Mouse (Mus musculus): ENCODE measurements at regions not wholly inside any gene's neighbourhood (a gene's known extent, or its start where the extent isn't known, plus 50 kb on each side); places are given as distances from the start of the nearest gene placed in this dataset.

DNA sequence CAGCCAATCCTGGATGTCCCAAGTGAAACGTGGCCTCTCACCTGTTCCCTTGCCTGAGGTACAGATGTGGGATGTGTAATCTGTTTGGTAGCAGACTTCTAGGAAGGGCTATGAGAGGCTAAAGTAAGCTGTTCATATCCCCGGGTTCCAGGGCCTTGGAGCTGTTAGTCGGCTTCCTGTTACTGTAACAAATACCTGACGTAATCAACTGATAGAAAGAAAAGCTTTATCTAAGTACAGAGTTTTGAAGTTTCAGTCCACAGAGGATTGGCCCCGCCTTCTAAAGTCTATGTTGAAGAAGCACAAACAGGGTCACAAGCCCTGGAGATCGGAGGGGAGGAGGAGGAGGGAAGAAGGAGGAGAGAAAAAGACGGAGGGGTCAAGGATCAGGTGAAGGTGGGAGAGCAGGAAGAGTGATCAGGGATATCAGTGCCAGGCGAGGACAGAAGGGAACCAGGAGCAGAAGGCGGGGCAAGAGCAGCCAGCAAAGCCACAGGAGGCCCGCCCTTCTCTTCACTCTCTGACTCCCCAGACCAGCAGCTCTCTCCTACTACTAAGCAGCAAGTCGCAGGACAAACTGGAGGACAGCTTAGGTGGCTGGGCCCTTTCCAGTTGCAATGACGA, 276.5 kb upstream of the Cdyl start:
- no peak for DNase-seq (ENCODE audit: low read depth)

DNA sequence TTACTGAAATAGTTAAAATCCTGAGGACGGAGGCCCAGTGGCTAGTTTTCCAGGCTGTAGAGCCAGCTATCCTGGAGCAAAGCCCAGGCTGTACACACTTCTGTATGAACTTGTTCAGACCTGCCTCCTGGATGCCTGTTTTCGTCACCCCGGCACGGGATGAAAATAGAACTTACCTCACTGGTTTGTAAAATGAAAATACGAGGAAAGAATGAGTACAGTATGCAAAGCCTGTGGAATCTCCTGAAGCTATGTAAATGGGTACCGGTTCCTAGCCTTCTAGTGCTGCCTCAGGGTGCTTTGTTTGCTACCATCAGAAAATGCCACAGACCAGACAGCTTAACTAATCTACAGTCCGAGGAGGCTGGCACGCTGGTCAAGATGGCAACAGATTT, 276.0 kb upstream of the Cdyl start:
- no peak for DNase-seq (ENCODE audit: low read depth)

DNA sequence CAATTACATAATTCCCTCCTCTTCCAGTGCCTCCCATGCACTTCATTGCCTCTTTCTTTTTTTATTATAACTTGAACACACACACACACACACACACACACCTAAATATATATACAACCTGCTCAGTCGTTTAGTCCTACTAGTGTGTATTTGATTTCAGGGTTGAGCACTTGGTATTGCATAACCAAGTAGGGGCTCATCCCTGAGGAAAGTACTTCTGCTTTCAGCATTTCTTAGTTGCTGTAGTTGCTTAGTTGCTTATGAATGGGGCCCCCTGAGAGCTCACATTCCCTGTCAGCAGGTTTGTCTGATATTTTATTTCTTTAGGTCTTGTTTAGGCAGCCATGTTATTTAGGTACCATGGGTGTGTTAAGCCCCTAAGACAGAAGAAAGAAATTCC, 271.3 kb upstream of the Cdyl start:
- no peak for DNase-seq (ENCODE audit: low read depth)

DNA sequence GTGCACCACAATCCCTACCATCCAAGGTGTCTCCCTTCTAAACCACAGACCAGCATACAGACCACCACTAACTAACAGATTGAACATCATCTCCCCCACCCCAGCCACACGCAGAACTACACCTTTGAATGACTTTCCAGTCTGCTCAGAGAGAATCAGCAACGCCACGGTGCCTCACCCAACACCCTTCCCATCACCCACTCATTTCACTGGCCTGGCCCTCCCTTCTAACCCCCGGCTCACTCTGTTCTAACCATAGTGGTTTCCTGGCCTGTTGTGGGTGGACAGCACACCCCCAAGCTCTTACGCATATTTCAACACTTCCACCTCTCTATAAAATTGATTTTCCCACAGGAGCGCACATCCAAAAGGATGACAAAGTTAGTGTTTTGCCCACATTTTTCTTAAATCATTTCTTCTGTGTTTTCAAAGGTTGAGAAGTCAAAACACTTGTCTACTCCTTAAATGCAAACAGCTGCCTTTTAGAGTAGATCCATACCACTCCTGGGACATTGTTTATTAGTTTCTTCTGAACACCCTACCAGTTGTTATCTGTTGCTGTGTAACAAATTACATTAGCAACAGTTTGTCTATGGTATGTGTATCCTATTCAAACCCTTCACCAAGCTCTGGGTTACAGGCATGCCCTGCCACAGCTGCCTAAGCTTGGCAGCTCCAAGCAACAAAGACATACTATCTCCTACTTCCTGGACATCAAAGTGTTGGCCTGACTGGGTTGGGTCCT, 269.7 kb upstream of the Cdyl start:
- no peak for DNase-seq (ENCODE audit: low read depth)

DNA sequence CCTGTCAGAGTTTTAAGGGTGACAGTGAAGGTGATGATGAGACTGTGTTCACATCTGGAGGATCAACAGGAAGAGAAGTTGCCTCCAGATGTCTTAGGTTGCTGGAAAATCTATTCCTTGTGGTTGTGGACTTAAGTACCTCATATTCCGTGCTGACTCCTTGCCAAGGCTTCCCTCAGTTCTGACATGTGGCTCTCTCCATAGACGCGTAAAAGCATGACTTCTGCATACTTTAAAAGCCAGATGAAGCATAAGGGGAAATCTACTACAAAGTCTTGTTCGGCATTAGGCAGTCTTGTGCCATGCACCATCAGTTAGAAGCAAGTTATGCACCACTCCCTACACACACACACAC, 269.1 kb upstream of the Cdyl start:
- DNase-seq (ENCODE audit: low read depth), result no peak

DNA sequence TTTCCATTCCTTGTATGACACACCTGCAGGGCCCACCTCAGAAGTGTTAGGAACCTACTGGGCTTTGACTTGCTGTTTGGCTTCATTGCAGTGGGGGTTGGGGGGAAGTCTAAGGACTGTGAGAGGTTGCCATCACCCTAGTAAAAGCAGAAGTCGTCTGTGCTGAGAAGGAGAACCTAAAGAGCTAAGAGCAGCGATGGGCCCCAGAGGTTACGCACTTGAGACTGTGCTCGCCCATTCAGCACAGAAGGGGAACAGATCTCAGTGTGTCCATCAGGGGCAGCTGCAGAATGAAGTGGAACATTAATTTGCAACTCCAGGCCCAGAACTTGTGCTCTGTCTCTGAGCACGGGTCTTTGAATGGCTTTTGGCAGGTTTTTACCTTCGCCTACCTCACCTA, 267.5 kb upstream of the Cdyl start:
- no peak for DNase-seq (ENCODE audit: low read depth)

DNA sequence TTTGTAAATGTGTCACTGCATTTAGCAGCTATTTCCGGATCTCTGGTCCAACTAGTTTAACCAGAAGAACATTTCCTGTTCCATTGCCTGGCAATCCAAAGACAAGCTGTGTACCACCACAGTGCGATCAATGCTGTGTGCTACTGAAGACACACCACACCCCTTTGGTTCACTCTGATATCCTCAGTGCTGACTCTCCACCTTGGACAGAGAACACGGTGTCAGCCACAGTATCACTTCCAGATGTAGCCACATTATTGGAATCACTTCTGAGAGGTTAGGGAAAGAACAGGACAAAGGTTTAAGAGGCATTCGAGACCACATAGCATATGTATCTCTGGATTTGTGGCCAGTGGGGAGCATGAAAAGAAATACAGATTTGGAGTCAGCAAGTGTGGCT, 264.4 kb upstream of the Cdyl start:
- no peak for DNase-seq (ENCODE audit: low read depth)

DNA sequence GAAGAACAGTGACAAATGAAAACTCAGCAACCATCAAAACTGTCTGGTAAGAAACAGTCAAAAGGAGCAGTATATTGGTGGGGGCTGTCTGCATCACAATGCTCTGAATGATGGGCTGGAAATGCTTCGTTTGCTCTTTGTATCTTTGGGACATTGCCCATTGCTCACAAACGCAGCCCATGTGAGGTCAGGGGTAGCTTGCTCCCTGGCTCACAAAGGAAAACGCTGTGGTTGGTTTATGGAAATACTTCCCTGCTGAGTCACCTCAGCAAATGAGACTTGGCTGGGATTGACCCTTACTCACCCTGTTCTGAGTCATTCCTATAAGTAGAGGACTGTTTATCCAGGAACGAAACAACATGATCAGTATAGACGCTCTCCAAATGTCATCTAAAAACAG, 264.0 kb upstream of the Cdyl start:
- DNase-seq (ENCODE audit: low read depth), result peak; percentile 90

DNA sequence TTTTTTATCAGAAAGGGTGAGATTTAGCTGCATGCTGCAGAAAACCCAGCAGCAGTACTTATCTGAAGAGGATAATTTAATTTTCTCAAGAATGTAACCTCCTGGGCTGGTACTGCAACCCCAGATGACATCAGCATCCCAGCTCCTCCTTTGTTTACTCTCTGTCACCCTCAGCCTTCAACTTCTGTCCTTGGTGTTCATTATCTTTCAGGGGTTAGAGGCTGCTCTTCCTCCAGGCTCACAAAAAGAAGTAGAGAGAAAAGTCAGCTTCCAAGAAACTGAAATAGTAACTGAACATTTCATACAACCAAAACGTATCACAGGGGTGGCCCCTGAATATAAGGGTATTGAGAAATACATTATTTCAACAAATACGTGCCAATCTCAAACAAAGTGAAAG, 262.5 kb upstream of the Cdyl start:
- DNase-seq (ENCODE audit: low read depth), result no peak

DNA sequence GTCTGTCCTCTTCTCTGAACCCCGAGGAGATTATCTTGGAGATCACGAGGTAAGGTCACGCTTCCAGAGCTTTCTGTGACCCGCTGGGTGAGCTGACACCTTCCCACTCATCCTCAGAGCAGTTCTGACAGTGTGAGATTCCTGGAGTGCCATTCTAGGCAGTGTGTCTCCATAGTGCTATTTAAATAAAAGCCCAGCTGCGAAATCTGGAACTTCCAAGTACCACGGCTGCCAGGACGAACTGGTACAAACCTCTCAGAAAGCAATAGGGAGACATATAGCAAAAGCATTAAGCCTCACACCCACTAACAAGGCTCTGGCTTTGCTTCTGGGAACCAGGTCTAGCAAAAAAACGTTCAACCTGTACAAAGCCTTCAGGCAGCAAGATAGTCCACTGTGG, 261.4 kb upstream of the Cdyl start:
- DNase-seq (ENCODE audit: low read depth), result no peak

DNA sequence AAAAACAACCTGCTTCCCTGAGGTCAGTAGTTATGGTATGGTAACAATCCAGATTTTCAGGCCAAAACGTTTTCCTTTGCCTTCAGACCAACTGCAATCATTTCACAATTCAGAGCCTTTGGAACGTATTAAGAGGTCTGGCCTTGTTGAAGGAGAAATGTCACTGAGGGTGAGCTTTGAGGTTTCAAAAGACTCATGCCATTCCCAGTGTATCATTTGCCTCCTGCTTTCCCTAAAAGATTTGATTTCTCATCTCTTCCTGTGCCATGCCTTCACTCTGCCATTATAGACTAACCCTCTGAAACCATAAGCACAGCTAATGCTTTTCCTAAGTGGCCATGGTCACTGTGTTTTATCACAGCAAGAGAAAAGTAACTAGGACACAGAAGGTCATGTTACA, 256.8 kb upstream of the Cdyl start:
- DNase-seq (ENCODE audit: low read depth), result no peak

DNA sequence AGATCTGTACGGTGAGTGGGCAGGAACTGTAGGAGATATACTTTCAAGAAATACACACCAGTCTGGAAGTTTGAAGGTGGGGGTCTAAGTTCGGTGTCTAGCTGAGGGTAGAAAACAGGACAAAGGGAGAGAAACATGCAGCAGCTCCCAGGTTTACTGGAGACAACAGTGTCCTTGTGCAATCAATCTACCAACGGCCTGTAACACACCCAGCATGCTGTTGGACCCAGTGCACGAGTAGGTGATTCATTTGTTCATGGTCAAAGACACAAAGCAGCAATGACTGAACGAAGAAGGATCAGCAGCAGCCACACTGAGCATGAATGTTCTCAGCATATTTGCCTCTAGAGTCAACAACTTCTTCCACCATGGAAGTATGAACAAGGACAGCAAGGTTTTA, 255.2 kb upstream of the Cdyl start:
- DNase-seq (ENCODE audit: low read depth), result no peak

DNA sequence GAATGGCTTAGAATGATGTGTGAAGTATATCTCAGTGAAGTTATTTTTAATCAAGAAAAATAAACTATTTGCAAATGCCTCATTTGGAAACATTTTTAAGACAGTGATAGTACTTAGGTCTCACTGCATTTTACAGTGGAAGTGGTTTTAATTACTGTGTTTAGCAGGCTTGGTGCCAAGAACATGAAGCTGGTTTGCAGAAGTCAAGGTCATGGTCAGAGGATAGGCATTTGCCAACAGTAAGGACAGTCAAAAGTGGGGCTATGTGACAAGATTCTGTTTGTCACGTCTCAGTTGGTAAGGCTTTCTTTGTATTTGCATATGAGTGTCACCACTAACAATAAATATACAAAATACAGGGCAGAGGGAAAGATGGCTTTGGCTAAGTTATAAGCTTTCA, 254.2 kb upstream of the Cdyl start:
- no peak for DNase-seq (ENCODE audit: low read depth)

DNA sequence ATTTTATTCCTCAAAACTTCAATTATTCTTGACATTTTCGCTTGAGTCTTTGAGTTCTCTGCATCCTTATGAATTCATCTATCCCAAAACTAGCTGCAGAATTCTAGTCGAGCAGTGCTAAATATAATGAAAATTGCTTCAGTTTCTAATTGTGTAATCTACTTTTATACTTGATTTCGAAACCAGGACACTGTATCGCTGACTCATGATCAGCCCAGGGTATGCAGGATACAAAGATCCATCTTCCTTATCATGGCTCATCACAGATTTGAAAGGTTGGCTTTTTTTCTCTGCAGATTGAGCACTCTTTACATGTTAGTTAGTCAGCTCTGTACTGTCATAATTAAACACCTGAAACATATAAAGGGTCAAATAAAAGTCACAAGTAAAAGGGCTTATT, 242.1 kb upstream of the Cdyl start:
- no peak for DNase-seq (ENCODE audit: low read depth)

DNA sequence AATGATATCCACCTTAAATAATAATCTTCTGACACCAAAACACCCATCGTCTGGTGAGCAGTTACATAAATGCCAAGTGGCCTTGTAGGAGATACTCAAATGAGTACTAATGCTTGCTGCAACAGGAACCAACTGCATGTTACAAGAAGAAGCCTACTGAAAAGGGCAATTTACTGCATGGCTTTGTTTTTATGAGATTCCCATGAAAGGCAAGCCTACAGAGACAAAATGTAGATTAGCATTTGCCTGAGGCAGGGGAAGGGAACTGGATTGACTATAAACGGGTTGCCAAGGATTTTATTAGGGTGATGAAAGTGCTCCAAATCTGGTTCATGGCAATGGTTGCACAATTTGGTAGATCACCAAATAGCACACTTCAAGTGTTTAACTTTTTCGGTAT, 239.6 kb upstream of the Cdyl start:
- DNase-seq (ENCODE audit: low read depth), result no peak

DNA sequence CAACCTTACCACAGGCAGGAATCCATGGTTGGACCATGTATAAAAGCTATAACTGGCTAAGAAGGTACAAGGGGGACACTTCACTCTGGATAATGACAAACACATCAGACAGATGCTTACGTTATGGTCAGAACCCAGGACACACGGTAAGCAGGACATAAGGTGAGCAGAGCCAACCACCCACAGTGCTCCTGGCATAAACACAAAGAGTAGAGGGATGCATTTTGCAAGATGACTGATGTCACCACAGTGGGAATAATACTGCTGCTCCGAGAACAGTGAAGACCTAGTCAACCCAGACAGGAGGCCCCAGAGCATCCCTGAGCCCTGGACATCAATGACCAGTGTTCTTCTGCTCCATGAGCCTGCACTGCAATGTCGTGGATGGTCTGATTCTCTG, 233.6 kb upstream of the Cdyl start:
- DNase-seq (ENCODE audit: low read depth), result no peak

DNA sequence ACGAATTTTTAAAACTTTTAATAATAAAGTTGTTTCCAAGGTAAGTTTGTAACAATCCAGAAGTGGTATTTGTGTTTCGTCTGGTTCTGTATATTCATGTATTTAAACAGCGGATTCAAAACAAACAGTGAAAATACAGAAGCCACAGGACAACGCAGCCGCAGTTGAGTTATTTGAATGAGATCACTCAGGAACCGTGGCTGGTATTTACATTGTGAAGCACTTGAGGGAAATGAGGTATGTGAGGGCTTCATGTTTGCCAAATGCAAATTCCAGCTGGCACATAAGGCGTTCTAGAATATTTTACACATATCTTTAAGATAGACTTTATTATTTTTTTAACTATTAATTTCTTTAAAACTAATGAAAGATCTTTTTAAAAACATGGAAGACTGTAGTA, 224.5 kb upstream of the Cdyl start:
- no peak for DNase-seq (ENCODE audit: low read depth)

DNA sequence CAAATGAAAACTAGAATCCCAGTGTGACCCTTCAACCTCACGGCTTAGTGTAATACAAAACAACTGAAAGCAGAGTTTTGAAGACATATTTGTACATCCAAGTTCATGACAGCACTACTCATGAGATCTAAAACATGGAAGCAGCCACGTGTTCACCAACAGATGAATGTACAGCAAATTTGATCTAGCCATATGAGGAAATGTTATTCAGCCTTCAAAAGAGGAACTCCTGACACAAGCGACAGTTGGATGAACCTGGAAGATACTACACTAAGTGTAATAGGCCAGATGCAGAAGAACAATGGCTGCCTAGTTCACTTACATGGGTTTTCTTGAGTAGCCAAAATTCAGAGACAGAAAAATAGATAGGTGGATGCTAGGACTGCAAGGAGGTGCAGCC, 212.0 kb upstream of the Cdyl start:
- no peak for DNase-seq (ENCODE audit: low read depth)

DNA sequence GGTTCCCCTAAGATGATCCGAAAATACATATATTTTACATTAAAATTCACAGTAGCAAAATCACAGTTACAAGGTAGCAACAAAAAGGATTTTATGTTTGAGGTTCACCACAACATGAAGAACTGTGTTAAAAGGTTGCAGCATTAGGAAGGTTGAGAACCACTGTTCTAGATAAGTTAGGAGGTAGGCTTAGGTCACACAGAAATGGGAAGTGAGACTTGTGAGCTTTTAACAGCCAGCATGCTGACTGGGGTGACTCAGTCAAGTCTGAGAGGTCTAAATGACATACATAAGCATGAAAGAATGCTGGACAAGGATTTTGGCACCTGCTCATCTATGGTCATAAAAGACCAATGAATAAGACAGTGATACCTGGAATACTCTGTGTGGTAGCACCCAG, 207.2 kb upstream of the Cdyl start:
- no peak for DNase-seq (ENCODE audit: low read depth)

DNA sequence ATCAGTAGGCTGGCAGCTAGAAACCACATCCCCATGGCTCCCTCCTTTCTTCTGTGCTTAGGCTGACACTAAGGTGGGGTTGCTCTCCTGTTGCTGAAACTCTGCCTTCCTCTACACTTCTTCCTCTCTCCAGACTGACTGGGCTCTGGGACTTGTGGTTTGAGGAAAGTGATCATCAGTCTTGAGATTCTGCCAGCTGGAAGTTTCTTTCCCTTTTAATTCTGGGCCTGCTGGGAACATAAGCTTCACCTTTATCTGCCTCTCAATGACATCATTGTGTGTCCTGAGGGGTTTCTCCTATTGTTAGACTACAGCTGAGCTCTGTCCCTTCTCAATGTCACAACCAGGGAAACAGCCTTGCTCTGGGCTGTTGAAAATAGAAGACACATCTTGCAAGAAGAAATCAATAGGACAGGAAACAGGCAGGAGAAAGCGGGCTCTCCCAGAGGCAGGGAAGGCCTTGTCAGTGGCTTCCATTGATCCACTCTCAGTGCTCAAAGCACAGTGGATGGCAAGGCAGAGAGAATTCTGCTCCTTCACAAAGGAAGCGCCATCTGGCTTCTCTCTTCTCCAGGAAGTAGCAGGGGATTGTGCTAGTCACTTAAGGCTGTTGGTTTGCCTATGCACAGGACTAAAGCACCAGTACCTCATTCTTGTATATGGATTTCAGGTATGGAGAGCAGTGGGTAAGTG, 206.3 kb upstream of the Cdyl start:
- DNase-seq (ENCODE audit: low read depth), result no peak

DNA sequence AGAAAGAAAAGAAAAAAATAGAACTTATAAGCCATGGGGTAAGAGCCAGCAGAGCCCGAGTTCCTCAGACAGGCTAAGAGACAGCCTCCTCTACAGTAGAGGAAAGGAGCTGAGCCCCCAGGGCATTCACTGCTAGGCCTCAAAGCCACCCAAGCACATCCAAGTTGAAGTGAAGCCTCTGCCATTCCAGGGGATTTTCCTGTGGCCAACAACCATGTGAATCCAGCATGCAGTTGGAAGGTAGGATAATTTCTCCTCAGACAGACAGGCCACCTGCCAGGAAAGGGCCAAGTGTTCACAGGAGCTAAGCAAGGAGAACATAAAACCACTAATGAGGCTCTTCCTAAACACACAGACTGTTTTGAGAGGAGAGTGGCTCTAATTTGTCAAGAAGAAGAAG, 199.6 kb upstream of the Cdyl start:
- no peak for DNase-seq (ENCODE audit: low read depth)

DNA sequence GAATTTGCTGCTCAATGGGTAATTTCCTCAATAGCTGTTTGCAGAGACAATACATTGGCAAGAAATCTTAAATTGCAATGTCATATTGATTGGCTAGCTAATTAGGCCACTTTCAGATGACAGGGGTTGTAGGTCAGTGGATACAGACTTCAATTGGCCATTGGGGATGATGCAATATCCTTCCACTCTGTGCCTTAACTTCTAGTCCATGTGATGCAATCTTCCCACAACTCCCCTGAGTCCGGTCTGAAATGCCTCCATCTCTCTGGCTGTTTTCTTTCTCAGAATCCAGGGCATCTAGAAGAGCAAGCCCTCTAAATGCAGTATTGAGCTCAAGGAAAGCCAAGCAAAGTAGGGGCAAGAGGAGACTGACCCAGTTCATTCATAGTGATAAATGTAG, 196.4 kb upstream of the Cdyl start:
- DNase-seq (ENCODE audit: low read depth), result peak; percentile 53

DNA sequence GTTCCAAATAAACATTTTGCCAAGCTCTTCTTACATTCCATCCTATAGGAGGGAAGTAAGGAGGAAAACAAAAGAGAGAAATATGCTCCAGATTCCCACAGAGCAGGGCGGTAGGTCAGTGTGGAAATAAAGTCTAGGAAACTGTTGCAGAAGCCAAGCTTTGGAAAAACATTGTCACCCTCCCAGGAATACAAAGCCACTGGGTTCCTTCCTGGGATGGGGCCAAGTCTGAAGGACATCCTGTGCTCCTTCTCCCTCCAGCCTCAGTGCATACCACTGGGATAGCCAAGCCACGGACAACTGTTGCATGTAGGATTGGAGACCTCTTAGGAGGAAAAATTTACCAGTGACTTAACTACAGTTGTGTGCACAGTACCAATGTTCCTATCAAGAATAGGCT, 195.8 kb upstream of the Cdyl start:
- DNase-seq (ENCODE audit: low read depth), result no peak
